Mouse (Mus musculus) B cell, adult 67 days (primary cell): ENCODE data around the gene Myh2. TPM values are rescaled to one million over a fixed set of nuclear protein-coding genes. Genes with fewer than 3 reads are reported as not detected.

Experiments
- total RNA-seq, 2 experiments: library from RNA; stranded (reverse); gene quantifications; 4 replicates each; pipeline ENCODE4 v1.2.4; 2023

The Myh2 gene
- not detected for total RNA-seq

GRCm38 (mm10) chr11:67170727-67171126, at the start of gene Myh2:
Gene Myh2 (plus strand): TSS chr11:67171027.

GRCm38 (mm10) chr11:67199752-67200151, 28.9 kb downstream of the Myh2 start, which contains the start of gene Myh1:
Gene Myh1 (plus strand): TSS chr11:67200052.

GRCm38 (mm10) chr11:67237481-67238079, 66.8 kb downstream of the Myh2 start, which contains the start of gene Myh4:
Gene Myh4 (plus strand): TSS chr11:67238029.

Other genes starting within 250 kb of the Myh2 start
- not detected for gene Tmem238l, start 214.4 kb upstream of the Myh2 start, total RNA-seq
- 1 to 10 TPM in 1 of 2 experiments, under 1 TPM in 1; 0.80 to 1.4 TPM for gene Tmem220, start 145.9 kb upstream of the Myh2 start, total RNA-seq
- gene Adprm, start 118.4 kb upstream of the Myh2 start, total RNA-seq = 10 to 100 TPM; 38.7 to 59.6 TPM
- gene Sco1, start 118.4 kb upstream of the Myh2 start, total RNA-seq = 10 to 100 TPM; 10.3 to 12.6 TPM
- not detected for gene Myh3, start 92.7 kb upstream of the Myh2 start, total RNA-seq
- not detected for gene Myh1, start 29.0 kb downstream of the Myh2 start, total RNA-seq
- not detected for gene Myh4, start 67.0 kb downstream of the Myh2 start, total RNA-seq
- not detected for gene Myh8, start 106.1 kb downstream of the Myh2 start, total RNA-seq
- not detected for gene Myh13, start 150.6 kb downstream of the Myh2 start, total RNA-seq